Mouse (Mus musculus) cortical plate, adult 2 months (tissue): Measurements from ENCODE around the gene Mxd4.

Experiments used
- CTCF ChIP-seq: fragments of 200-500 bp; IDR thresholded peaks from 2 replicates; pipeline ENCODE4 v1.5.1; 2011; ENCODE audit warnings: mild to moderate bottlenecking, control low read depth, low read length; ENCODE audit not compliant: insufficient read depth; ENCODE audit errors: extremely low read depth
- POLR2A ChIP-seq: fragments of 200-500 bp; IDR thresholded peaks from 2 replicates; pipeline ENCODE4 v1.6.1; 2011; ENCODE audit warnings: mild to moderate bottlenecking, low read length, control low read depth; ENCODE audit not compliant: insufficient read depth; ENCODE audit errors: extremely low read depth

- no peak for TF ChIP-seq CTCF
- no peak for TF ChIP-seq POLR2A
Measured at GRCm38 (mm10) chr5:34218672-34219071, 31.2 kb upstream of the Mxd4 start.
